Mouse (Mus musculus) myocyte (in vitro differentiated cells): Measurements from ENCODE around the gene Traip. TPM values are rescaled to one million over a fixed set of nuclear protein-coding genes. Genes with fewer than 3 reads are reported as not detected.

Experiments
- H3K27me3 ChIP-seq: one replicate; pipeline ENCODE4 v1.6.1; 2011; ENCODE audit not compliant: control insufficient read depth, insufficient read depth, insufficient read length
- H3K36me3 ChIP-seq: one replicate; pipeline ENCODE4 v1.6.1; 2011; ENCODE audit not compliant: control insufficient read depth, insufficient read depth
- H3K4me2 ChIP-seq: one replicate; pipeline ENCODE4 v1.6.1; 2011; ENCODE audit warnings: low read depth, control low read depth
- H3K4me3 ChIP-seq: one replicate; pipeline ENCODE4 v1.5.1; 2011; ENCODE audit warnings: mild to moderate bottlenecking, control low read depth, moderate library complexity
- H3K79me2 ChIP-seq: one replicate; pipeline ENCODE4 v1.6.1; 2011; ENCODE audit not compliant: control insufficient read depth, insufficient read depth
- H3ac ChIP-seq: one replicate; pipeline ENCODE4 v1.6.1; 2011; ENCODE audit not compliant: control insufficient read depth, insufficient read length
- CEBPB ChIP-seq: IDR thresholded peaks from 2 replicates; pipeline ENCODE4 v1.6.1; 2011; ENCODE audit warnings: mild to moderate bottlenecking, moderate library complexity; ENCODE audit not compliant: poor library complexity, insufficient read depth, severe bottlenecking
- E2F4 ChIP-seq: IDR thresholded peaks from one replicate; pipeline ENCODE4 v1.6.1; 2011; ENCODE audit warnings: mild to moderate bottlenecking, control low read depth, moderate library complexity; ENCODE audit not compliant: insufficient read depth
- MAX ChIP-seq: IDR thresholded peaks from one replicate; pipeline ENCODE4 v1.6.1; 2011; ENCODE audit warnings: low read depth, mild to moderate bottlenecking, control low read depth
- MYOD1 ChIP-seq, 3 experiments: IDR thresholded peaks; one replicate each; pipeline ENCODE4 v1.6.1; 2011; ENCODE audit warnings: control low read depth in 2 of 3, low read depth in 2 of 3, mild to moderate bottlenecking in 2 of 3, moderate library complexity in 1 of 3; ENCODE audit not compliant: insufficient read length in 2 of 3, control insufficient read depth in 1 of 3
- MYOG ChIP-seq, 3 experiments: IDR thresholded peaks; one replicate each; pipeline ENCODE4 v1.6.1; 2011; ENCODE audit warnings: control low read depth in 2 of 3, low read depth in 2 of 3, mild to moderate bottlenecking in 2 of 3; ENCODE audit not compliant: insufficient read length in 2 of 3, control insufficient read depth in 1 of 3, insufficient read depth in 1 of 3
- POLR2A ChIP-seq: IDR thresholded peaks from one replicate; pipeline ENCODE4 v1.6.1; 2011; ENCODE audit warnings: low read depth, mild to moderate bottlenecking, control low read depth, moderate library complexity; ENCODE audit not compliant: insufficient read length
- POLR2AphosphoS2 ChIP-seq: IDR thresholded peaks from one replicate; pipeline ENCODE4 v1.6.1; 2011; ENCODE audit warnings: low read depth, control low read depth; ENCODE audit not compliant: insufficient read length
- REST ChIP-seq: IDR thresholded peaks from one replicate; pipeline ENCODE4 v1.6.1; 2011; ENCODE audit warnings: mild to moderate bottlenecking, control low read depth, moderate library complexity; ENCODE audit not compliant: insufficient read depth, insufficient read length
- SRF ChIP-seq: IDR thresholded peaks from one replicate; pipeline ENCODE4 v1.6.1; 2011; ENCODE audit warnings: low read depth; ENCODE audit not compliant: control insufficient read depth, insufficient read length
- TCF12 ChIP-seq: IDR thresholded peaks from one replicate; pipeline ENCODE4 v1.6.1; 2011; ENCODE audit warnings: mild to moderate bottlenecking, control low read depth; ENCODE audit not compliant: poor library complexity, insufficient read depth, severe bottlenecking
- TCF3 ChIP-seq: IDR thresholded peaks from one replicate; pipeline ENCODE4 v1.6.1; 2011; ENCODE audit warnings: low read depth, control low read depth; ENCODE audit not compliant: insufficient read length
- USF1 ChIP-seq: IDR thresholded peaks from one replicate; pipeline ENCODE4 v1.6.1; 2011; ENCODE audit warnings: low read depth, mild to moderate bottlenecking, control low read depth, moderate library complexity
- polyA plus RNA-seq: library from polyadenylated mRNA; unstranded; fragments of >200 nt; fragmentation: generic; extraction: Trizol; gene quantifications from one replicate; pipeline ENCODE4 v1.2.1, GENCODE M21; 2012; ENCODE audit warnings: missing spikeins

The Traip gene
- polyA plus RNA-seq, result 4.7 TPM

- peaks cover 31% of the 10 kb centered on the region for H3K79me2 ChIP-seq
- H3K4me3 ChIP-seq, result peak within 1 kb of the TSS; percentile 70
- H3K36me3 ChIP-seq, result no peaks in the 10 kb centered on the region
- no peaks in the 10 kb centered on the region for H3K27me3 ChIP-seq
- TF ChIP-seq POLR2A (no peak), TCF12 (no peak), MAX (no peak), REST (no peak)
- H3ac ChIP-seq, result peak within 1 kb of the TSS; percentile 18
- peak within 1 kb of the TSS; percentile 84 for H3K4me2 ChIP-seq
Measured at GRCm38 (mm10) chr9:107949922-107950235, at the start of gene Traip. Gene Traip, plus strand, starts transcription at chr9:107950136.

- Histone ChIP-seq H3K27me3 (no peaks in the 10 kb centered on the region), H3K36me3 (no peaks in the 10 kb centered on the region), H3K4me2 (no peak overlapping the region), H3K4me3 (no peak overlapping the region), H3K79me2 (no peaks in the 10 kb centered on the region), H3ac (no peak overlapping the region)
- TF ChIP-seq CEBPB (no peak), MYOD1 (IDR thresholded peaks at IDR 0.05; ENCODE audit: control insufficient read depth in 1 of 3, insufficient read length in 2 of 3, low read depth in 2 of 3) (no peak), POLR2A (no peak), POLR2AphosphoS2 (no peak), E2F4 (no peak), REST (no peak)
Measured at GRCm38 (mm10) chr9:107900840-107901626, 48.9 kb upstream of the Traip start.

- Histone ChIP-seq H3K79me2 (no peaks in the 10 kb centered on the region), H3K36me3 (no peaks in the 10 kb centered on the region), H3ac (no peak overlapping the region), H3K4me3 (no peak overlapping the region), H3K4me2 (no peak overlapping the region), H3K27me3 (no peaks in the 10 kb centered on the region)
- no peak for TF ChIP-seq MYOD1 (IDR thresholded peaks at IDR 0.05; ENCODE audit: control insufficient read depth in 1 of 3, insufficient read length in 2 of 3, low read depth in 2 of 3)
- no peak for TF ChIP-seq E2F4
- TF ChIP-seq REST, result no peak
- no peak for TF ChIP-seq TCF12
- no peak for TF ChIP-seq CEBPB
- no peak for TF ChIP-seq USF1
- TF ChIP-seq POLR2A, result no peak
- no peak for TF ChIP-seq SRF
- TF ChIP-seq TCF3, result no peak
- no peak for TF ChIP-seq MYOG (IDR thresholded peaks at IDR 0.05; ENCODE audit: control insufficient read depth in 1 of 3, insufficient read depth in 1 of 3, insufficient read length in 2 of 3, low read depth in 2 of 3)
Measured at GRCm38 (mm10) chr9:107901627-107901914, 48.4 kb upstream of the Traip start.

GRCm38 (mm10) chr9:107904726-107905125 lies 45.2 kb upstream of the Traip start:
- no peak overlapping the region for H3K4me3 ChIP-seq
- TF ChIP-seq SRF, result peak; percentile 29
- TF ChIP-seq CEBPB, result no peak
- H3K36me3 ChIP-seq, result no peaks in the 10 kb centered on the region
- no peaks in the 10 kb centered on the region for H3K79me2 ChIP-seq
- peak overlapping the region; percentile 13 for H3K4me2 ChIP-seq
- H3K27me3 ChIP-seq, result no peaks in the 10 kb centered on the region
- no peak overlapping the region for H3ac ChIP-seq

- no peak for TF ChIP-seq POLR2AphosphoS2
- no peak for TF ChIP-seq MYOG (IDR thresholded peaks at IDR 0.05; ENCODE audit: control insufficient read depth in 1 of 3, insufficient read depth in 1 of 3, insufficient read length in 2 of 3, low read depth in 2 of 3)
- TF ChIP-seq SRF, result no peak
- no peak for TF ChIP-seq TCF3
- no peak for TF ChIP-seq CEBPB
- no peak for TF ChIP-seq E2F4
- TF ChIP-seq MAX, result no peak
- no peak for TF ChIP-seq TCF12
- no peak for TF ChIP-seq POLR2A
- no peaks in the 10 kb centered on the region for H3K79me2 ChIP-seq
- H3K4me2 ChIP-seq, result peak within 1 kb of the TSS; percentile 42
- no peaks in the 10 kb centered on the region for H3K36me3 ChIP-seq
- no peak within 1 kb of the TSS for H3ac ChIP-seq
- no peaks in the 10 kb centered on the region for H3K27me3 ChIP-seq
- H3K4me3 ChIP-seq, result no peak within 1 kb of the TSS
Measured at GRCm38 (mm10) chr9:107906252-107906966, 43.5 kb upstream of the Traip start, which contains the start of gene Mst1r. Gene Mst1r, plus strand, starts transcription at chr9:107906873.
